Mouse (Mus musculus) large intestine, adult 2 months (tissue): ENCODE measurements around the gene Wdr76. TPM values are rescaled to one million over a fixed set of nuclear protein-coding genes. Genes with fewer than 3 reads are reported as not detected.
A peak's percentile ranks its signal among the peaks of the same experiment; 100 is the strongest.
"Not testable (repeated sequence)": the region's sequence is repeated elsewhere in the genome, so short reads cannot be mapped to it uniquely, and the experiment has no call there.

Experiments
- DNase-seq: peaks from one replicate; pipeline ENCODE4 v3.0.0-alpha.2; 2012; ENCODE audit warnings: low read depth, low spot score
- WGBS: fragments of 180-500 bp; shearing (Covaris S2); methylation state at CpG from one replicate; pipeline ENCODE4 v1.1.7; 2018; 5-methylcytosine and 5-hydroxymethylcytosine counted together
- polyA plus RNA-seq: library from polyadenylated mRNA; depleted of rRNA; stranded (reverse); fragments of >200 nt; gene quantifications from 2 replicates; pipeline ENCODE4 v1.2.3, GENCODE M21; 2012; rRNA removed

Wdr76 gene
- 3.7 and 4.9 TPM in 2 replicates for polyA plus RNA-seq

DNA sequence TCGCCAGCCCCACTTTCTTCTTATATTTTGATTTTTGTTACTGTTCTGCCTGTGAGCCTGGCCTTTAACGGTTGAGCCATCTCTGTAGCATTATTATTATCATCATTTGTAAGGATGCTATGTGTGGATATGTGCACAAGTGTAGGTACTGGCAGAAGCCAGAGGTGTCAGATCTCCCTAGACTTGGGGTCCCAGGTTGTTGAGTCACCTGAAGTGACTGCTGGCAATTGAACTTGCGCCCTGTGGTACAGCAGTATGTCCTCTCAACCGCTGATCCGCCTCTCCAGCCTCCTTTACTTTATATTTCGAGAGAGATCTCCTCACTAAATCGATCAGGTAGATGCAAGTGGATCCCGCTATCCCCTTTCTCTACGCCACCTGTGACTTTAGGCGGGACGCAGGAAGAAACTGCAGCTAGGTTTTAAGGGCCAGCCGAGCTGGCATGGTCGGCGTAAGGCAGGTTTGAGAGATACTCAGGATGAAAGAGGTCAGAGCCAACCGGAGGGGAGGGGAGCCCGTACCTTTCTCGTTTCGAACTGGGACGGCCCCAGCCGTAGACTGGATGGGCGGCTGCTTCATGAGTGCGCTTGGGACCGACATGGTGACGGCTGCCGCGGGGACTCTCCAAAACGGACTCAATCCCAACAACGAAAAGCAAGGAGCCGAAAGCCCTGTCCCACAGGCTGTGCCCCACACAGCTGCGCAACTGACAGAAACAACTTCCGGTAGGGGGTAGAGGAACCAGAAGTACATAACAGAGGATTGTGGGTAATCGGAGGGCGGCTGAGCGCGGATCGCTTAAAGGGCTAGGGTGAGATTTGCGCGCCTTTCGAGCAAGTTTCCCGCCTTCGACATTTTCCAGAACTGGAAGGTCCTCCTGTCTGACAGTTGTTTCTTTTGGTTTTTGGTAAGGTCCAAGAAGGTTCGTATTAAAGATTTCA is at the start of gene Wdr76, which contains the start of gene Mfap1a:
Gene Wdr76, plus strand, starts transcription at position 782 of the 941 bp plus-strand sequence.
Gene Mfap1a, minus strand, starts transcription at position 724 of the 941 bp plus-strand sequence.
- DNase-seq = peak; percentile 78
- whole genome bisulfite sequencing = 3% methylated on average over 42 of the region's 42 CpGs

DNA sequence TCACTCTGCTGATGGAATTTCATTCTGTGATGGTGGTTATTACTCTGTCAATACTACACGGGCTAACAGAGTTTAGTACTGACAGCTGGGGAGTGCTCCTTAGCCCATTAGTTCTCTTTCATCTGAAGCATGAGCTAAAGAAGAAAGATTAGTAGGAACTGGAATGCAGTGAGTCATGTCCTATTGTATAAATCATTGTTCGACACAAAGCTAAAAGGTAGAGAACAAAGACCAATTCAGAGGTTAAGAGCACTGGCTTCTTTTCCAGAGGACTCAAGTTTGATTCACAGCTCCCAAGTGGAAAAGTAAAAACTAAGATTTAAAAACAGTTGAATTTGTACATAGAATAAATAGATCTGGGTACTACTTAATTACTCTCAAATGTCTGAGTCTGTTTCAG is 46.5 kb upstream of the Wdr76 start:
- 50% methylated on average over 2 of the region's 2 CpGs for WGBS

DNA sequence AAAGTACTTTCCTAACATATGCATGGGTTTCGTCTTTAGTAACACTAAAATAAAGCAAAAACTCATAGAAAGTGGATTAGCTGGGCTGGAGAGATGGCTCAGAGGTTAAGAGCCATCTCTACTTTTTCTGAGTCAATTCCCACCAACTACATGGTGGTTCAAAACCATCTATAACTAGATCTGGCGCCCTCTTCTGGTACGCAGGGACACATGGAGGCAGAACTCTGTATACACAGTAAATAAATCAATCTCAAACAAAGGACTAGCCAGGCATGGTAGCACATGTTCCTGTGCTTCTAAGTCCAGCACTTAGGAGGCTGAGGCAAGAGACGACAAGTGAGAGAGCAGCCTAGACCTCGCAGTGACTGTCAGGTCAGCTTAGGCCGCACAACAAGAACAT is 37.5 kb upstream of the Wdr76 start:
- DNase-seq = not testable (repeated sequence)
- WGBS = 61% methylated on average over 2 of the region's 6 CpGs

More for the DNA sequence above, 46.5 kb upstream of the Wdr76 start:
- no peak for DNase-seq

DNA sequence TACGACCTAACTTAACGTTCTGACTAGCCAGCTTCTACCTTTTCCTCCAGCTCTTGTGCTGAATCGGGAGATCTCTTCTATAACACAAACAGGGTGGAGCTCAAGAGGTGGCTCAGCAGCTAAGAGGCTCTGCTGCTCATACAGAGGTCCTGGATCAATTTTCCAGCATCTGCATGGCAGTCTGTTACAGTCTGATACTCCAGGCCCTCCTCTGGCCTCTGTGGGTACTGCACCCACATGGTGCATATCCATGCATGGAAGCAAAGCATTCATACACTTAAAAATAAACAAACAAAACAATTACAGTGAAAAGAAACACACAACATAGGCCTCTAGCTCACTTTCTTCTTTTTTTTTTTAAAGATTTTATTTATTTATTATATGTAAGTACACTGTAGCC is 33.7 kb upstream of the Wdr76 start:
- DNase-seq = not testable (repeated sequence)
- WGBS = 83% methylated on average over 3 of the region's 3 CpGs

DNA sequence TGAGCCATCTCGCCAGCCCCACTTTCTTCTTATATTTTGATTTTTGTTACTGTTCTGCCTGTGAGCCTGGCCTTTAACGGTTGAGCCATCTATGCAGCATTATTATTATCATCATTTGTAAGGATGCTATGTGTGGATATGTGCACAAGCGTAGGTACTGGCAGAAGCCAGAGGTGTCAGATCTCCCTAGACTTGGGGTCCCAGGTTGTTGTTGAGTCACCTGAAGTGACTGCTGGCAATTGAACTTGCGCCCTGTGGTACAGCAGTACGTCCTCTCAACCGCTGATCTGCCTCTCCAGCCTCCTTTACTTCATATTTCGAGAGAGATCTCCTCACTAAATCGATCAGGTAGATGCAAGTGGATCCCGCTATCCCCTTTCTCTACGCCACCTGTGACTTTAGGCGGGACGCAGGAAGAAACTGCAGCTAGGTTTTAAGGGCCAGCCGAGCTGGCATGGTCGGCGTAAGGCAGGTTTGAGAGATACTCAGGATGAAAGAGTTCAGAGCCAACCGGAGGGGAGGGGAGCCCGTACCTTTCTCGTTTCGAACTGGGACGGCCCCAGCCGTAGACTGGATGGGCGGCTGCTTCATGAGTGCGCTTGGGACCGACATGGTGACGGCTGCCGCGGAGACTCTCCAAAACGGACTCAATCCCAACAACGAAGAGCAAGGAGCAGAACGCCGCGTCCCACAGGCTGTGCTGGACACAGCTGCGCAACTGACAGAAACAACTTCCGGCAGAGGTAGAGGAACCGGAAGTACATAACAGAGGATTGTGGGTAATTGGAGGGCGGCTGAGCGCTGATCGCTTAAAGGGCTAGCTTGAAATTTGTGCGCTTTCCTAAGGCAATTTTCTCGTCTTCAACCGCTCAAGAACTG is 33.0 kb upstream of the Wdr76 start, which contains the start of gene Mfap1b:
Gene Mfap1b, minus strand, starts transcription at position 767 of the 879 bp plus-strand sequence.
- peak; percentile 81 for DNase-seq
- WGBS = 4% methylated on average over 41 of the region's 41 CpGs

DNA sequence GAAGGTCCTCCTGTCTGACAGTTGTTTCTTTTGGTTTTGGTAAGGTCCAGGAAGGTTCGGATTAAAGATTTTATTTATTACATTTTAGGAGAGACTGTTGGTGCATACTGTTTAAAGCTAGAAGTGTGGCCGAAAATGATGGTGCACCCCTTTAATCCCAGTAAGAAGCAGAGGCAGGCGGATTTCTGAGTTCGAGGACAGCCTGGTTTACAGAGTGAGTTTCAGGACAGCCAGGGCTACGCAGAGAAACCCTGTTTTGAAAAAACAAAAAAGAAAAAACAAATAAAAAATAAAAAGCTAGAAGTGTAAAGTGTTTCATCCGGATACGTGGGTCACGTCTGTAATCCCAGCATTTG is 32.4 kb upstream of the Wdr76 start:
- 25% methylated on average over 8 of the region's 8 CpGs for WGBS
- no peak for DNase-seq

DNA sequence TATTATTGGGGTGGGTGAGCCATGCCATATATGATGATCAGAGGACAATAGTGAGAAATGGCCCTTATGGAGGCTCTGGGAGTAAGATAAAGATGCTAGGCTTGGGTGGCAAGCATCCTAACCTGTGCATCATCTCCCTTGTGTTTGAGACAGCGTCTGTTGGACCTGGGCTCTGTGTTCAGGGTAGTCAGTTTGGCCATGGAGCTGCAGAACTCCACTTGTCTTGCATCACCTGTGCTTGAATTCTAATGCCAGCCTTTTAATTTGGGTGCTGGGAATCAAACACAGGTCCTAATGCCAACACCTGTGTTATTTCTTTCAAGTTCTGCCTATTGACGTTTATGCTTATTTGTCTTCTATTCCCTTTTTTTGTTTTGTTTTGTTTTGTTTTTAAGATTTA is 31.2 kb upstream of the Wdr76 start:
- WGBS = 94% methylated on average over 2 of the region's 2 CpGs
- not testable (repeated sequence) for DNase-seq

DNA sequence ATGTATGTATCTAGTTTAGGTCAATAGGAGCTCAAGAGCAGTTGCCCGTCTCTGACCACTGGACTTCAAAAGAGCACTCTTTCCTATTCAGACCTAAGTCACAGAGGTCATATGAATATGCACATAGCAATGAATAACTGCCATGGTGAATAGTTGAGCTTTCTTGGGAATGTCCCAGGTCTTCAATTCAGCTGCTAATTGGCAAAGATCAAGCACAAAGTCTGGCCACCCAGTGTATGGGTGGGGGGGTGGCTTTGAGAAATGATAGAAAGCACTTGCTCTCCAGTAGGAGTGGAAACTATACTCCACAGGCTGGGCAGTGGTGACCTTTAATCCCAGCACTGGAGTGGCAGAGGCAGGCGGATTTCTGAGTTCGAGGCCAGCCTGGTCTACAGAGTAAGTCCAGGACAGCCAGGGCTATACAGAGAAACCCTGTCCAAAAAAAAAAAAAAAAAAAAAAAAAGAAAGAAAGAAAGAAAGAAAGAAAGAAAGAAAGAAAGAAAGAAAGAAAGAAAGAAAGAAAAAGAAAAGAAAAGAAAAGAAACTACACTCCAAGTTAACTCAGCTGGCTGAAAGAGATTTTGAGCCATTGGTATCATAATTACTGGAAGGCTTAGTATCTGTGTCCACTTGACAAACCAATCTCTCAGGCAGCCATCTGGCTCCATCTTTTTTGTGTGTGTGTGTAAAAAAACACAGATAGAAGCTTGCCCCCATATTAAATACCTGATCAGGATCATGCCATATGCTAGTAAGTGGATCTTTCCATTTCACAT is 28.8 kb upstream of the Wdr76 start:
- WGBS = 88% methylated on average over 3 of the region's 3 CpGs
- DNase-seq = no peak

DNA sequence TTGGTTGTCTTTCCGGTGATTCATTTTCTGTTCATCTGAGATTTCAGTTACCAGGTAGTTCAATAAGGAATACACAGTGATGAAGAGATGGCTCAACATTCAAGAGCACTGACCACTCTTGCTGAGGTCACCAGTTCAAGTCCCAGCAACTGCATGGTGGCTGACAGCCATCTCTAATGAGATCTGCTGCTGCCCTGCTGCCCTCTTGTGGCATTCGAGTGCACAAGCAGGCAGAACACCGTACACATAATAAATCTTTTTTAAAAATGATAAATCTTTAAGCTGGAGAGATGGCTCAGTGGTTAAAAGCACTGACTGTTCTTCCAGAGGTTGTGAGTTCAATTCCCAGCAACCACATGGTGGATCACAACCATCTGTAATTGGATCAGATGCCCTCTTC is 26.0 kb upstream of the Wdr76 start:
- WGBS = 46% methylated on average over 3 of the region's 3 CpGs
- DNase-seq = no peak

DNA sequence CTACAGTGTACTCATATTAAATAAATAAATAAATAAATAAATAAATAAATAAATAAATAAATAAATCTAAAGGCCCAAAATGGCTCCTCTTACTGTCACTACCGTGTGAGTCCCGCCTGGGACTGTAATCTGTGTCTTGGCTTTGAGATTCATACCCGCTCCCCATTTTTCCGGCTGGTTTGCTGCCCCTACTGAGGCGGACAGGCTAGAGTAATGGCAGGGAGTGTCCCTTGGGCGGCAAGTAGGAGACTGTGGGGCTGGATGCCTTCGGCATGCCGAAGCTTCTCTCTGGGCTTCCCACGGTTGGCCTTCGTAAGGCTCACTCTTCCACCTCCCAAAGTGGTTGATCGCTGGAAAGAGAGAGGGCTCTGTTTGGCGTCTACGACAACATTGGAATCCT is 25.6 kb upstream of the Wdr76 start:
- DNase-seq = not testable (repeated sequence)
- WGBS = 85% methylated on average over 13 of the region's 13 CpGs

DNA sequence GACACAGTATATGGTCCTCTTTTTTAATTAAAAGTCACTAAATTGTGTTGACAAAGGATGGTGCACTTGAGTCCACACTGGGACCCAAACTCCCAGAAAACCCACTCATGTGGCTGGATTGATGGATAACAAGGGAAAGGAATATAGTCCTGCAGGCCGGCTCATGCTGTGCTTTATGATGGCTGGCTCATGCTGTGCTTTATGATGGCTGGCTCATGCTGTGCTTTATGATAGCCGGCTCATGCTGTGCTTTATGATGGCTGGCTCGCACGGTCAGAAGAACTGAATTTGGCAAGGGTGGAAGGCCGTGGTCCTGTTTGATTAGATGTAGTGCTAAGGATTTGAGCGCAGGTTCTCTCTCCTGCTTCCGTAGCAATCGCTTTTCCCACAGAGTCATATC is 22.9 kb upstream of the Wdr76 start:
- DNase-seq = no peak
- 31% methylated on average over 8 of the region's 8 CpGs for WGBS

DNA sequence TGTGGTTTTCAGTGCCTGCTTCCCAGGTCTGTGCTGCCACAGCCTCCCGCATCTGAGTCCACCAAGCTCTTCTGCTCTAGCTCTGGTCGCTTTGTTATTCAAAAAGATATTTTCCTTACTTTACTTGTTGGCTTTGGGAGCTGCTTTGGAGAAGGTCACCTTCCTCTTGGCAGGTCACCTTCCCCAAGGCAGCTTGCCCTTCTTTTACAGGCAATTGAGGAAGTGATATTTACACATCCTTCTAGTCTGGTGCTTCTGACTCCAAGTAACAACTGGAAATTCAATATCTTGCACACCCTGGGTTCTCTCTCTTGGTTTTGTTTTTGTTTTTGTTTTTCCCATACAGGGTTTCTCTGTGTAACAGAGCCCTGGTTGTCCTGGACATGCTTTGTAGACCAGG is 22.1 kb upstream of the Wdr76 start:
- DNase-seq = not testable (repeated sequence)
- 74% methylated on average over 2 of the region's 2 CpGs for WGBS

DNA sequence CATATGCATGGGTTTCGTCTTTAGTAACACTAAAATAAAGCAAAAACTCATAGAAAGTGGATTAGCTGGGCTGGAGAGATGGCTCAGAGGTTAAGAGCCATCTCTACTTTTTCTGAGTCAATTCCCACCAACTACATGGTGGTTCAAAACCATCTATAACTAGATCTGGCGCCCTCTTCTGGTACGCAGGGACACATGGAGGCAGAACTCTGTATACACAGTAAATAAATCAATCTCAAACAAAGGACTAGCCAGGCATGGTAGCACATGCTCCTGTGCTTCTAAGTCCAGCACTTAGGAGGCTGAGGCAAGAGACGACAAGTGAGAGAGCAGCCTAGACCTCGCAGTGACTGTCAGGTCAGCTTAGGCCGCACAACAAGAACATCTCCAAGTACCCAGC is 5.0 kb upstream of the Wdr76 start:
- not testable (repeated sequence) for DNase-seq
- WGBS = 74% methylated on average over 3 of the region's 6 CpGs

DNA sequence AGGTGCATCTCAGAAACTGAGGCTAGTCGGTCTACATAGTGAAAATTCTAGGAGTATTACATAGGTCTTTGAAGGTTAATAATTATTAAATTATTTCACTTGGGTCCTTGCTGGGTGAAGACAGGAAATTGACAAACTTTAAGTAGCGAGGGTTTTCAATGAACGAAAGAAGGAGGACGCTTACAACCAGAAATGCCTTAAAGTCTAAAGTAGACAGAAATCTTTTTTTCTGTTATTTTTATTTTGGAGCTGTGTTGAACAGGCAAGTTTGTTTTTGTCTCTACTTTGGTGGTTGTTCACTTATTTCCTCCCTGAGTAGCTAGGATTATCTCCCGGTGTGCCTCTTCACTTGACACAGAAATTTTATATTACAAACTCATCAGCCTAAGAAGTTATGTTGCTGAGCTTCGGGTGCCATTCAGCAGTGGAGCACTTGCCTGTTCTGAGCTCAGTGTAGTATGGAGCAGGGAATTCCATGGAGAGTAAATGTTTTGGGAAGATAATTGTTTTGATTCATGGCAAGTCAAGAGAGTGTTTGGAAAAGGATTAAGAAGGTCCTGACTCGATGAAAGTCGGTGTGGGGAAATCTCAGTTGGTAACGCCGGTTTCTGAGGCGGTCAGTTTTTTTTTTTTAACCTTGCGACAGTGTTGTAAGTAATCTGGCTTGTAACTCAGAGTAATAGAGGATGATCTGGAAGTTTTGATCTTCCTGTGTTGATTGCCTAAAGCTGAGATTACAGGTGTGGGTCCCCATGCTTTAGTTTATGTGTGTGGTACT is 839 bp downstream of the Wdr76 start:
- no peak for DNase-seq

DNA sequence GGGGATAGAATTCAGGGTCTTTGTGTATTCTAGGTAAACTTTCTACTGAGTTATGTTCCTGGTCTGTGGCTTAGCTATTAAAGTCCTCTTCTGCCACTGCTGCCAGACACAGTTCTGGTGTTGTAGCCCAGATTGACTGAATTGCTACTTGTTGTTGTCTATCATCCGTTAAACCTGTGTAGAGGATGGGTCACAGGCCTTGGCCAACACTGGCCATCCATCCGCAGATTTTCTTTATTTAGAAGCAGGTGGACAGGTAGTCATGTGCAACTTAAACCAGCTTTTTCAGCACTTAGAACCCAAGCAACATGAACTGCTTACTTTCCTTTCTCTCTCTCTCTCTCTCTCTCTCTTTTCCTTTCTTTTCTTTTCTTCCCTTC is 1.4 kb downstream of the Wdr76 start:
- DNase-seq = no peak
- WGBS = 40% methylated on average over 2 of the region's 2 CpGs

More for the DNA sequence above, 839 bp downstream of the Wdr76 start:
- under 1% methylated on average over 12 of the region's 12 CpGs for WGBS

DNA sequence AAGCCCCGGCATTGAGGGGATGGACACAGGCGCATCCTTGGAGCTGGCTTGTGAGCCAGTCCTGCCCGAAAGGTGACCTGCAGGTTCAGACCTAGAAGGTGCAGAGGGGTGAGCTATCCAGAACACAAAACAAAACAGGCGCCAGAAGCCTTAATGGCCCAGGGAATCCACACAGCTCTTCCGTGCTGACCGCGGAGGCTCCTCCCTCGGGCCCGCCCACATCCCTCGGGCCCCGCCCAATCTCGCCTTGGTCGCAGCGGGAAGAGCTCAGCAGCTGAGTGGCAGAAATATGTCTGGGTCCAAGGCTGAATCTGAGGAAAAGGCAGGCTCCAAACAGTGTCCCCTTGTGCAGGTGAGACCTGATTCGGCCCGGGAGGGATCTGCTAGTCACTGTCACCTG is 3.1 kb downstream of the Wdr76 start:
- WGBS = 12% methylated on average over 16 of the region's 16 CpGs
- peak; percentile 52 for DNase-seq

DNA sequence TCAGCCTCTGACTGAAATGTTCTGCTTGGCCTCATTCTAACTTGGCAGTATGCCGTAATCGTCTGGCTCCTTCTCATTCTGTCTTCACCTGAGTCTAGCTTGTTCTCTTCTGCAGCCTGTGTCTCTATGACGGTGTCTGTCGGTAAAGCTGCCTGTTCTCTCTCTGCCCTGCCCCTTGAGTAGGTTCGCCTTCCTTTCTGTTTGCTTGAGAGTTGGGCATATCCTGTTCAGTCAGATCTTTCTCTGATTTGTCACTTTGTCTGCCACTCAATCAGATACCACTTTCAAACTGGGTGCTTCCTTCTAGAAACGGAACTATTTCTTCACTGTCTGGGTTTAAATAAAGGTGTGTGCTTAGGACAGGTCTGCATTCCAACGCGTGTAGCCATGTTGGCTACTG is 4.9 kb downstream of the Wdr76 start:
- no peak for DNase-seq
- whole genome bisulfite sequencing = 88% methylated on average over 8 of the region's 8 CpGs

DNA sequence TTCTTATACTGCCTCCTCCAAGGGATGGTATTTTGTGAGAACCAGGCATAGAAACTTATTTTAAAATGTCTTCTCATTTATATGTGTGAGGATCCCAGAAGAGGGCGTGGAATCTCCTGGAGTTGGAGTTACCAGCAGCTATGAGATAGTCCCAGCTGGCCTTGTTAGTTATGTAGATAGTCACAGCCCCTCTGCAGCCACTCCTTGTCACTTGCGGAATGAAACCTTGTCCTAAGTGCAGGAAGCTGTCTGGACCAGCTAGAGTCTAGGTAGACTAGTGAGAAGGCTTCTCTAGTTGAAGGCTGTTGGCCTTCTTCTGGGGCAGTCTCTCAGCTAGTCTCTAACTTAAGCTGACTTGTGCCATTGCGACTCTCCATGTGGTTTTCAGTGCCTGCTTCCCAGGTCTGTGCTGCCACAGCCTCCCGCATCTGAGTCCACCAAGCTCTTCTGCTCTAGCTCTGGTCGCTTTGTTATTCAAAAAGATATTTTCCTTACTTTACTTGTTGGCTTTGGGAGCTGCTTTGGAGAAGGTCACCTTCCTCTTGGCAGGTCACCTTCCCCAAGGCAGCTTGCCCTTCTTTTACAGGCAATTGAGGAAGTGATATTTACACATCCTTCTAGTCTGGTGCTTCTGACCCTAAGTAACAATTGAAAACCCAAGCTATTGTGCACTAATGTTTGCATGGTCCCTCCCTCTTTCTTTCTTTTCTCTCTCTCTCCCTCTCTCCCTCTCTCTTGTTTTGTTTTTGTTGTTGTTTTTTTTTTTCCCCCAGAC is 6.7 kb downstream of the Wdr76 start:
- WGBS = 91% methylated on average over 5 of the region's 5 CpGs
- not testable (repeated sequence) for DNase-seq
